Mouse (Mus musculus) MEL (cell line): Measurements from ENCODE around the gene Limk1. TPM values are rescaled to one million over a fixed set of nuclear protein-coding genes. Genes with fewer than 3 reads are reported as not detected.
A peak's percentile ranks its signal among the peaks of the same experiment; 100 is the strongest.
"Not testable (repeated sequence)": the region's sequence is repeated elsewhere in the genome, so short reads cannot be mapped to it uniquely, and the experiment has no call there.

Experiments used
- DNase-seq: peaks from one replicate; pipeline ENCODE4 v3.0.0; 2011; ENCODE audit warnings: low read depth, low spot score
- H3K27ac ChIP-seq: 2 replicates; pipeline ENCODE4 v1.5.1; 2012; ENCODE audit warnings: low read depth, mild to moderate bottlenecking, control low read depth, low read length, moderate library complexity; ENCODE audit not compliant: control insufficient read depth
- H3K27me3 ChIP-seq, 2 experiments: fragments of 150-350 bp in 1 of 2; sonication (generic) in 1 of 2; 2 replicates each; pipeline ENCODE4 v1.6.1; 2012; ENCODE audit warnings: low read length in 2 of 2, mild to moderate bottlenecking in 2 of 2, improper control_type of control experiment in 1 of 2, moderate library complexity in 1 of 2; ENCODE audit not compliant: insufficient read depth in 2 of 2, control insufficient read depth in 1 of 2
- H3K36me3 ChIP-seq, 2 experiments: 2 replicates each; pipeline ENCODE4 v1.6.1; 2012 to 2014; ENCODE audit warnings: low read length in 2 of 2, improper control_type of control experiment in 1 of 2, inconsistent platforms in 1 of 2, mild to moderate bottlenecking in 1 of 2; ENCODE audit not compliant: insufficient read depth in 2 of 2, control insufficient read depth in 1 of 2
- H3K4me1 ChIP-seq, 2 experiments: fragments of 150-350 bp in 1 of 2; sonication (generic) in 1 of 2; 2 replicates each; pipeline ENCODE4 v1.6.1; 2012; ENCODE audit warnings: low read length in 2 of 2, improper control_type of control experiment in 1 of 2, mild to moderate bottlenecking in 1 of 2; ENCODE audit not compliant: insufficient read depth in 2 of 2, control insufficient read depth in 1 of 2
- H3K4me3 ChIP-seq, 2 experiments: fragments of 150-350 bp in 1 of 2; sonication (generic) in 1 of 2; 2 replicates each; pipeline ENCODE4 v1.5.1; 2012; ENCODE audit warnings: low read depth in 2 of 2, low read length in 2 of 2, mild to moderate bottlenecking in 2 of 2, moderate library complexity in 2 of 2, control low read depth in 1 of 2, improper control_type of control experiment in 1 of 2; ENCODE audit not compliant: control insufficient read depth in 1 of 2, insufficient read depth in 1 of 2
- H3K79me2 ChIP-seq: 2 replicates; pipeline ENCODE4 v1.6.1; 2012; ENCODE audit warnings: mild to moderate bottlenecking, low read length, moderate library complexity; ENCODE audit not compliant: control insufficient read depth, poor library complexity, insufficient read depth
- H3K9ac ChIP-seq: 2 replicates; pipeline ENCODE4 v1.6.1; 2012; ENCODE audit warnings: low read depth, mild to moderate bottlenecking, control low read depth, low read length, moderate library complexity; ENCODE audit not compliant: control insufficient read depth, poor library complexity, severe bottlenecking
- H3K9me3 ChIP-seq: fragments of 150-350 bp; sonication (generic); replicated peaks from 2 replicates; pipeline ENCODE4 v1.6.1; 2012; ENCODE audit warnings: mild to moderate bottlenecking, low read length, improper control_type of control experiment, moderate library complexity; ENCODE audit not compliant: insufficient read depth
- BHLHE40 ChIP-seq: IDR thresholded peaks from 2 replicates; pipeline ENCODE4 v1.6.1; 2012; ENCODE audit warnings: low read depth, mild to moderate bottlenecking, inconsistent platforms, low read length, improper control_type of control experiment, borderline replicate concordance
- CHD1 ChIP-seq: IDR thresholded peaks from 2 replicates; pipeline ENCODE4 v1.6.1; 2012; ENCODE audit warnings: low read depth, mild to moderate bottlenecking, inconsistent platforms, low read length, improper control_type of control experiment
- CHD2 ChIP-seq: IDR thresholded peaks from 2 replicates; pipeline ENCODE4 v1.6.1; 2011; ENCODE audit warnings: low read length, improper control_type of control experiment
- CTCF ChIP-seq, 3 experiments: IDR thresholded peaks in 2 of 3; conservative IDR thresholded peaks in 1 of 3; 2 replicates each; pipeline ENCODE4 v1.5.1; 2011 to 2012; ENCODE audit warnings: low read length in 3 of 3, low read depth in 2 of 3, mild to moderate bottlenecking in 2 of 3, improper control_type of control experiment in 1 of 3, inconsistent platforms in 1 of 3, mixed read lengths in 1 of 3, moderate library complexity in 1 of 3; ENCODE audit not compliant: control insufficient read depth in 1 of 3, insufficient read depth in 1 of 3, poor library complexity in 1 of 3, severe bottlenecking in 1 of 3
- EP300 ChIP-seq, 2 experiments: IDR thresholded peaks; 2 replicates each; pipeline ENCODE4 v1.6.1; 2011; ENCODE audit warnings: improper control_type of control experiment in 2 of 2, low read length in 2 of 2, low read depth in 1 of 2, mild to moderate bottlenecking in 1 of 2
- ETS1 ChIP-seq: IDR thresholded peaks from 2 replicates; pipeline ENCODE4 v1.6.1; 2012; ENCODE audit warnings: low read depth, mild to moderate bottlenecking, inconsistent platforms, low read length, improper control_type of control experiment, moderate library complexity
- GABPA ChIP-seq: IDR thresholded peaks from 2 replicates; pipeline ENCODE4 v1.6.1; 2012; ENCODE audit warnings: low read depth, mild to moderate bottlenecking, inconsistent platforms, low read length, improper control_type of control experiment, moderate library complexity
- GATA1 ChIP-seq: IDR thresholded peaks from 2 replicates; pipeline ENCODE4 v1.6.1; 2011; ENCODE audit warnings: low read depth, low read length, improper control_type of control experiment
- HCFC1 ChIP-seq: IDR thresholded peaks from 2 replicates; pipeline ENCODE4 v1.6.1; 2012; ENCODE audit warnings: low read depth, mild to moderate bottlenecking, inconsistent platforms, low read length, improper control_type of control experiment, moderate library complexity
- KAT2A ChIP-seq: conservative IDR thresholded peaks from 2 replicates; pipeline ENCODE4 v1.6.1; 2012; ENCODE audit warnings: low read depth, low read length, improper control_type of control experiment, inconsistent platforms
- MAFK ChIP-seq: IDR thresholded peaks from 2 replicates; pipeline ENCODE4 v1.6.1; 2011; ENCODE audit warnings: low read depth, mild to moderate bottlenecking, low read length, improper control_type of control experiment, borderline replicate concordance
- MXI1 ChIP-seq: IDR thresholded peaks from 2 replicates; pipeline ENCODE4 v1.6.1; 2011; ENCODE audit warnings: mild to moderate bottlenecking, low read depth, low read length, improper control_type of control experiment
- MYB ChIP-seq: IDR thresholded peaks from 2 replicates; pipeline ENCODE4 v1.6.1; 2011; ENCODE audit warnings: mild to moderate bottlenecking, low read depth, low read length, improper control_type of control experiment
- NELFE ChIP-seq: IDR thresholded peaks from 2 replicates; pipeline ENCODE4 v1.6.1; 2011; ENCODE audit warnings: low read depth, low read length, improper control_type of control experiment
- POLR2A ChIP-seq, 2 experiments: IDR thresholded peaks; 2 replicates each; pipeline ENCODE4 v1.6.1; 2011 to 2012; ENCODE audit warnings: low read length in 2 of 2, mild to moderate bottlenecking in 2 of 2, control low read depth in 1 of 2, improper control_type of control experiment in 1 of 2, low read depth in 1 of 2, moderate library complexity in 1 of 2; ENCODE audit not compliant: control insufficient read depth in 1 of 2, insufficient read depth in 1 of 2, poor library complexity in 1 of 2
- POLR2AphosphoS2 ChIP-seq: IDR thresholded peaks from 2 replicates; pipeline ENCODE4 v1.6.1; 2011; ENCODE audit warnings: low read length, improper control_type of control experiment
- POLR2AphosphoS5 ChIP-seq: IDR thresholded peaks from 2 replicates; pipeline ENCODE4 v1.6.1; 2012; ENCODE audit warnings: low read depth, borderline replicate concordance, mild to moderate bottlenecking, inconsistent platforms, low read length, moderate library complexity, mixed read lengths
- RAD21 ChIP-seq: IDR thresholded peaks from 2 replicates; pipeline ENCODE4 v1.6.1; 2011; ENCODE audit warnings: mild to moderate bottlenecking, low read depth, low read length, improper control_type of control experiment
- SIN3A ChIP-seq: IDR thresholded peaks from 2 replicates; pipeline ENCODE4 v1.6.1; 2012; ENCODE audit warnings: low read length, improper control_type of control experiment, inconsistent platforms
- SMC3 ChIP-seq: IDR thresholded peaks from 2 replicates; pipeline ENCODE4 v1.6.1; 2011; ENCODE audit warnings: low read depth, low read length, improper control_type of control experiment
- TAL1 ChIP-seq: IDR thresholded peaks from 2 replicates; pipeline ENCODE4 v1.6.1; 2012; ENCODE audit warnings: mild to moderate bottlenecking, inconsistent platforms, low read length, moderate library complexity, mixed read lengths
- TBP ChIP-seq: IDR thresholded peaks from 2 replicates; pipeline ENCODE4 v1.8.0; 2011; ENCODE audit warnings: low read depth, low read length, improper control_type of control experiment
- USF2 ChIP-seq, 2 experiments: IDR thresholded peaks; 2 replicates each; pipeline ENCODE4 v1.6.1; 2011 to 2012; ENCODE audit warnings: improper control_type of control experiment in 2 of 2, low read length in 2 of 2, borderline replicate concordance in 1 of 2, inconsistent platforms in 1 of 2, low read depth in 1 of 2, mild to moderate bottlenecking in 1 of 2; ENCODE audit not compliant: insufficient read depth in 1 of 2
- ZC3H11A ChIP-seq: IDR thresholded peaks from 2 replicates; pipeline ENCODE4 v1.6.1; 2012; ENCODE audit warnings: low read depth, mild to moderate bottlenecking, inconsistent platforms, low read length, improper control_type of control experiment
- ZNF384 ChIP-seq: IDR thresholded peaks from 2 replicates; pipeline ENCODE4 v1.6.1; 2012; ENCODE audit warnings: low read depth, mild to moderate bottlenecking, inconsistent platforms, low read length, improper control_type of control experiment
- polyA plus RNA-seq, 2 experiments: library from polyadenylated mRNA; stranded (reverse) in 1 of 2; unstranded in 1 of 2; fragments of >175 nt in 1 of 2; fragments of >200 nt in 1 of 2; gene quantifications; 2 replicates each; pipeline versions ENCODE4 v1.2.1 to v1.2.4; 2012; ENCODE audit warnings: low replicate concordance in 2 of 2, low read depth in 1 of 2; ENCODE audit not compliant: insufficient read length in 2 of 2, insufficient read depth in 1 of 2, missing spikeins in 1 of 2
- total RNA-seq: library from RNA; depleted of rRNA; stranded (reverse); fragments of 300-350 nt; gene quantifications from 2 replicates; pipeline ENCODE4 v1.2.3, GENCODE M21; 2012

Limk1 gene
- total and polyA plus RNA-seq, 3 experiments, result 7.3 to 14.8 TPM; not detected in 1

DNA sequence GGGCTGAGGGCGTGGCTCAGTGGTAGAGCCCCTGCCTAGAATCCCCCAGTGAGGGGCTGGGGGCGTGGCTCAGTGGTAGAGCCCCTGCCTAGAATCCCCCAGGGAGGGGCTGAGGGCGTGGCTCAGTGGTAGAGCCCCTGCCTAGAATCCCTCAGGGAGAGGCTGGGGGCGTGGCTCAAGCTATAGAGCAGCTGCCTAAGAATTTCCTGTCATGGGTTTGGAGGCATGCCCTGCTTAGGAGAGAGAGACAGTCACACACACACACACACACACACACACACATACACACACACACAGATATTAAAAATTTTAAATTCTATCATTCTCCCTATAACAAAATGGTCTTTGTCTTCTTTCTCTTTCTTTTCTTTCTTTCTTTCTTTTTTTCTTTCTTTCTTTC, 39.4 kb downstream of the Limk1 start:
- not testable (repeated sequence) for H3K4me1 ChIP-seq, H3K27ac ChIP-seq, H3K9ac ChIP-seq, H3K36me3 ChIP-seq, H3K27me3 ChIP-seq, H3K9me3 ChIP-seq, H3K4me3 ChIP-seq, DNase-seq, H3K79me2 ChIP-seq

DNA sequence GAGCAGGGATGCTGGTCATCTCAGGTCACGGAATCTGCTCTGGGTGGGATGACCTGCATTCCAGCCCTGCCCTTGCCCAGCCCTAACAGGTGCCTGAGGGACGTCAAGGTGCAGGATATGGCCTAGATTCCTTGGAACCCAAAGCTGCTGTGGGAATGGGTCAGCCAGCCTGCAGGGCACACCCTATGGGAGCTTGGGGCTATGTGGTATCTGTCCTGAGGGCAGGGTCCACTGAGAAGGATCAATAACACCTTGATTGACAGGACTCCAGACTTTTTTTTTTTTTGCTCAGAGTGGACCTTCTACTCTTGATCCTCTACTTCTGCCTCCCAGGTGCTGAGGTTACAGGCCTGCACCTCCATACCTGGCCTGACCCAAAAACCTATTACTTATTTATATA, 41.0 kb downstream of the Limk1 start:
- DNase-seq, result no peak
- H3K9ac ChIP-seq, result no peak overlapping the region
- no peak overlapping the region for H3K4me3 ChIP-seq
- no peak overlapping the region for H3K27ac ChIP-seq
- H3K9me3 ChIP-seq, result no peaks in the 10 kb centered on the region
- H3K4me1 ChIP-seq, result no peaks in the 10 kb centered on the region
- H3K36me3 ChIP-seq, result no peaks in the 10 kb centered on the region
- H3K79me2 ChIP-seq, result no peaks in the 10 kb centered on the region
- no peak for TF ChIP-seq GATA1
- no peak for TF ChIP-seq MYB
- TF ChIP-seq BHLHE40, result no peak
- TF ChIP-seq ZC3H11A, result no peak
- no peak for TF ChIP-seq KAT2A
- no peak for TF ChIP-seq POLR2AphosphoS2
- TF ChIP-seq MXI1, result no peak
- no peak for TF ChIP-seq CHD1
- no peak for TF ChIP-seq SIN3A
- TF ChIP-seq MAFK, result no peak
- TF ChIP-seq CTCF (IDR thresholded peaks at IDR 0.05 in 2 of 3, conservative IDR thresholded peaks at IDR 0.05 in 1 of 3; ENCODE audit: control insufficient read depth in 1 of 3, insufficient read depth in 1 of 3, low read depth in 2 of 3, low read length in 3 of 3, poor library complexity in 1 of 3, severe bottlenecking in 1 of 3), result no peak
- no peak for TF ChIP-seq POLR2A (IDR thresholded peaks at IDR 0.05; ENCODE audit: control insufficient read depth in 1 of 2, insufficient read depth in 1 of 2, low read depth in 1 of 2, low read length in 2 of 2, poor library complexity in 1 of 2)
- TF ChIP-seq, all 39 proteins: peak for 0
- no peaks in the 10 kb centered on the region for H3K27me3 ChIP-seq

DNA sequence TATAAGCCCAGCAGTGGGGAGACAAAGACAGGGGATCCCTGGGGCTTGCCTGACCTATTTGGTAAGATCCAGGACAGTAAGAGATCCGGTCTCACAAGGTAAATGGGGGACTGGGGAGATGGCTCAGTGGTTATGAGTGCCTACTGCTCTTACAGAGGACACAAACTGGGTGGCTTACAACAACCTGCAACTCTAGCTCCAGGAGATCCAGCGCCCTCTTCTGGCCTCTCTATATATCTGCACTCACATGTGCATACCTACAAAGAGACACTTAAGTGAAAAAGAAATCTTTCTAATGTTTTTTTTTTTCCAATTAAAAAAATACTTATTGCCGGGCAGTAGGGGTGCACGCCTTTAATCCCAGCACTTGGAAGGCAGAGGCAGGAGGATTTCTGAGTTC, 41.9 kb downstream of the Limk1 start:
- no peak for DNase-seq
- Histone ChIP-seq H3K4me1 (no peaks in the 10 kb centered on the region), H3K27me3 (no peaks in the 10 kb centered on the region), H3K9me3 (no peaks in the 10 kb centered on the region), H3K9ac (no peak overlapping the region), H3K79me2 (no peaks in the 10 kb centered on the region), H3K4me3 (no peak overlapping the region), H3K27ac (no peak overlapping the region), H3K36me3 (no peaks in the 10 kb centered on the region)
- TF ChIP-seq MXI1 (no peak), SIN3A (no peak), TBP (no peak), EP300 (IDR thresholded peaks at IDR 0.05; ENCODE audit: low read depth in 1 of 2, low read length in 2 of 2) (no peak), GABPA (no peak), POLR2AphosphoS5 (no peak), ZC3H11A (0 out of 2 replicates have a peak, but pooled peaks have one; percentile 4), GATA1 (no peak), TAL1 (no peak), SMC3 (no peak), CHD2 (no peak), CTCF (IDR thresholded peaks at IDR 0.05 in 2 of 3, conservative IDR thresholded peaks at IDR 0.05 in 1 of 3; ENCODE audit: control insufficient read depth in 1 of 3, insufficient read depth in 1 of 3, low read depth in 2 of 3, low read length in 3 of 3, poor library complexity in 1 of 3, severe bottlenecking in 1 of 3) (peak; percentile 22 to 30 (median 22); a peak in 3 of 6 replicates), BHLHE40 (no peak), HCFC1 (no peak), ZNF384 (no peak), USF2 (IDR thresholded peaks at IDR 0.05; ENCODE audit: borderline replicate concordance in 1 of 2, insufficient read depth in 1 of 2, low read depth in 1 of 2, low read length in 2 of 2) (no peak), CHD1 (no peak), ETS1 (no peak), RAD21 (peak; percentile 9; the same call in 1 of the 2 replicates), NELFE (no peak)
